Mouse (Mus musculus): ENCODE results near the gene Slc25a26.

The Slc25a26 gene

Small RNA genes lying within 50 kb of the gene (microRNA-seq; reads per million reads assigned to microRNA genes)
- 0 reads per million in 2 experiments for gene Mir7041

Data from adrenal gland (tissue).